ENCODE assay signal across 25 mouse cellular contexts in the genomic region with DNA sequence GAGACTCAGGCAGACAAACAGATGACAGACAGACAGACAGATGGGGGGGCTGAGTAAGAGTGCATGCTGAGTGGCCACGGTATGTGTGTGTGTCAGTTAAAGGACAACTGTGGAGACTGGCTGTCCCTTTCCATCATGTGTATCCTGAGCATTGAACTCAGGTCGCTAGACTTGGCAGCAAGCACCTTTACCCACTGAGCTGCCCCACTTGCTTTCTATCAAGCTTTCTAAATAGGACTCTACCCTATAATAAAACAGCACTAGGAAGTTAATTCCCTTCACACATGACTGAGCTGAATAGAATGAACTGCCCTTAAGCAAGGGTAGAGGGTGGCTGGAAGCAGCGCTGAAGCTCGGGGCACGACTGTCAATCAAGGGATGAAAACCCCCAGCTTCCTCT. TPM values are rescaled to one million over a fixed set of nuclear protein-coding genes. Genes with fewer than 3 reads are reported as not detected.
A peak's percentile ranks its signal among the peaks of the same experiment; 100 is the strongest.
DNase-seq lines count a peak whose midpoint lies in the region; ATAC-seq and TF ChIP-seq lines count a peak whose summit lies in the region.
"Had no signal": no experiment of that assay in that cellular context is flagged by ENCODE, and none has a peak within 500 bp of the region (broad histone marks: within the 10 kb centered on the region; RNA-seq: fewer than 3 reads in every experiment).

No protein-coding gene starts in this region.

- no peaks in the 10 kb centered on the region for H3K27me3 ChIP-seq in heart, embryonic 10.5 days (ENCODE audit: insufficient read depth, poor library complexity, severe bottlenecking)
- no peaks in the 10 kb centered on the region for H3K27me3 ChIP-seq in liver, adult 2 months (ENCODE audit: control insufficient read depth, insufficient read depth, low read length)
- H3K27me3 ChIP-seq in liver, embryonic 11.5 days (replicated peaks; ENCODE audit: control insufficient read depth, insufficient read depth, low read length), result no peaks in the 10 kb centered on the region
- H3K27me3 ChIP-seq in liver, postnatal 0 days (ENCODE audit: insufficient read depth, low read length), result no peaks in the 10 kb centered on the region
- H3K27me3 ChIP-seq: Patski had no signal

- no peaks in the 10 kb centered on the region for H3K4me1 ChIP-seq in heart, embryonic 10.5 days
- H3K4me1 ChIP-seq in liver, adult 2 months (ENCODE audit: control insufficient read depth, insufficient read depth, low read length), result peaks cover 11% of the 10 kb centered on the region
- H3K4me1 ChIP-seq in liver, embryonic 11.5 days (replicated peaks; ENCODE audit: control insufficient read depth, insufficient read depth, low read length), result no peaks in the 10 kb centered on the region
- peaks cover 2% of the 10 kb centered on the region for H3K4me1 ChIP-seq in liver, postnatal 0 days (ENCODE audit: insufficient read depth)

- TF ChIP-seq POLR2A in liver, adult 2 months (IDR thresholded peaks at IDR 0.05; ENCODE audit: extremely low read depth, insufficient read depth, low read length), result no peak

- H3K9me3 ChIP-seq in heart, embryonic 10.5 days, result no peaks in the 10 kb centered on the region
- H3K9me3 ChIP-seq in liver, embryonic 11.5 days (ENCODE audit: control insufficient read depth, low read length), result no peaks in the 10 kb centered on the region
- no peaks in the 10 kb centered on the region for H3K9me3 ChIP-seq in liver, postnatal 0 days (ENCODE audit: low read length)
- H3K9me3 ChIP-seq: G1E had no signal

- peak; percentile 7; the same call in 1 of the 2 replicates for TF ChIP-seq EP300 in liver, postnatal 0 days (IDR thresholded peaks at IDR 0.05; ENCODE audit: low read depth)

- H3K36me3 ChIP-seq in heart, embryonic 10.5 days, result no peaks in the 10 kb centered on the region
- H3K36me3 ChIP-seq in liver, adult 2 months (ENCODE audit: control insufficient read depth, insufficient read depth, low read length), result peaks cover 55% of the 10 kb centered on the region
- H3K36me3 ChIP-seq in liver, embryonic 11.5 days (ENCODE audit: control insufficient read depth, insufficient read depth, low read length), result no peaks in the 10 kb centered on the region
- H3K36me3 ChIP-seq in liver, postnatal 0 days (replicated peaks; ENCODE audit: insufficient read depth, low read length), result peaks cover 5% of the 10 kb centered on the region; the same call in 1 of the 2 replicates
- H3K36me3 ChIP-seq: G1E had no signal

- TF ChIP-seq CTCF in liver, adult 2 months (IDR thresholded peaks at IDR 0.05; ENCODE audit: low read depth, low read length), result no peak
- TF ChIP-seq CTCF in liver, postnatal 0 days (IDR thresholded peaks at IDR 0.05; ENCODE audit: low read depth), result no peak

- no peak overlapping the region for H3K27ac ChIP-seq in heart, embryonic 10.5 days
- peak overlapping the region; percentile 91 for H3K27ac ChIP-seq in liver, adult 2 months (replicated peaks; ENCODE audit: insufficient read depth, low read depth, low read length)
- H3K27ac ChIP-seq in liver, embryonic 11.5 days (ENCODE audit: low read depth, low read length), result no peak overlapping the region
- H3K27ac ChIP-seq in liver, postnatal 0 days (ENCODE audit: low read depth), result peak overlapping the region; percentile 77

- 76% methylated on average over 5 of the region's 5 CpGs for WGBS in heart, embryonic 10.5 days
- WGBS in liver, adult 2 months, result 18% methylated on average over 5 of the region's 5 CpGs
- WGBS in liver, embryonic 11.5 days, result 74% methylated on average over 5 of the region's 5 CpGs
- WGBS in liver, postnatal 0 days (ENCODE audit: insufficient replicate concordance), result 68% methylated on average over 5 of the region's 5 CpGs

- H3K79me2 ChIP-seq in liver, adult 2 months (ENCODE audit: control insufficient read depth, insufficient read depth, low read length), result 0 out of 2 replicates have a peak, but pooled peaks cover 3% of the 10 kb centered on the region

- no peak overlapping the region for H3K4me3 ChIP-seq in heart, embryonic 10.5 days
- peak overlapping the region; percentile 58 for H3K4me3 ChIP-seq in liver, adult 2 months (ENCODE audit: insufficient read depth, low read depth, low read length)
- no peak overlapping the region for H3K4me3 ChIP-seq in liver, embryonic 11.5 days (ENCODE audit: low read depth, low read length)
- H3K4me3 ChIP-seq in liver, postnatal 0 days (ENCODE audit: low read depth, low read length), result peak overlapping the region; percentile 36

- DNase-seq in heart, adult 11 months, result peak; percentile 52
- no peak for DNase-seq in heart, embryonic 10.5 days (ENCODE audit: low spot score)
- peak; percentile 50 for DNase-seq in liver, adult 2 months (ENCODE audit: extremely low read depth, low read depth, low spot score)
- DNase-seq in liver, embryonic 11.5 days (ENCODE audit: low spot score), result no peak
- no peak for DNase-seq in liver, postnatal 0 days
- DNase-seq in liver, result no peak
- DNase-seq: adrenal gland, adult 2 months; adrenal gland, adult 8-10 months; adrenal gland, postnatal 10 days; adrenal gland, postnatal 14 days; adrenal gland, postnatal 25 days; adrenal gland, postnatal 36 days; B cell, adult 2 months; cerebellum, adult 11 months; cerebellum, adult 11-12 months; cerebellum, adult 18-20 months had no signal

- peak overlapping the region; percentile 95 for H3K9ac ChIP-seq in liver, adult 2 months (ENCODE audit: low read depth, low read length)
- no peak overlapping the region for H3K9ac ChIP-seq in liver, embryonic 11.5 days (ENCODE audit: low read depth, low read length)
- peak overlapping the region; percentile 44; the same call in 1 of the 2 replicates for H3K9ac ChIP-seq in liver, postnatal 0 days (replicated peaks)

- no peak overlapping the region for H3K4me2 ChIP-seq in liver, embryonic 11.5 days
- peak overlapping the region; percentile 34 for H3K4me2 ChIP-seq in liver, postnatal 0 days (ENCODE audit: low read depth, low read length)

- ATAC-seq in liver, embryonic 11.5 days (replicated peaks; ENCODE audit: low FRiP score), result no peak
- ATAC-seq in liver, postnatal 0 days, result no peak
- ATAC-seq: activated CD4-positive, CD25-positive, alpha-beta regulatory T cell, adult 4 months; CD4-positive, CD25-positive, alpha-beta regulatory T cell, adult 4 months; Patski had no signal

RNA-seq across cellular contexts. Expression of gene Tat, which starts 1.9 kb away (rescaled TPM):
- not detected in 2 replicates for polyA plus RNA-seq in heart, embryonic 10.5 days (2016; fragmentation: Nextera tagmentation; extraction: Ambion mirVana)
- 815 and 1,088 TPM in 2 replicates for total RNA-seq in liver, adult 2 months (2014; rRNA removed)
- 868 and 1,411 TPM in 2 replicates for polyA plus RNA-seq in liver, adult 2 months (2012; rRNA removed)
- 0.22 TPM in 1 of 2 replicates, not detected in the other for polyA plus RNA-seq in liver, embryonic 11.5 days (2014; fragmentation: Nextera tagmentation; extraction: Ambion mirVana)
- 64.5 and 108 TPM in 2 replicates for polyA plus RNA-seq in liver, postnatal 0 days (2015; fragmentation: Nextera tagmentation; extraction: Ambion mirVana)
- total RNA-seq: adrenal gland, postnatal 25 days; CH12.LX; ES-E14; MEL had no signal
- polyA plus RNA-seq: activated CD4-positive, CD25-positive, alpha-beta regulatory T cell, adult 4 months; C2C12; CD4-positive, CD25-positive, alpha-beta regulatory T cell, adult 4 months; G1E had no signal

RNA-seq across cellular contexts. Expression of gene Marveld3, which starts 30.2 kb away (rescaled TPM):
- 0.10 and 0.68 TPM in 2 replicates for polyA plus RNA-seq in heart, embryonic 10.5 days (2016; fragmentation: Nextera tagmentation; extraction: Ambion mirVana)
- 0.37 and 0.81 TPM in 2 replicates for total RNA-seq in liver, adult 2 months (2014; rRNA removed)
- polyA plus RNA-seq in liver, adult 2 months (2012; rRNA removed), result 0.23 and 0.70 TPM in 2 replicates
- 0.15 and 0.17 TPM in 2 replicates for polyA plus RNA-seq in liver, embryonic 11.5 days (2014; fragmentation: Nextera tagmentation; extraction: Ambion mirVana)
- polyA plus RNA-seq in liver, postnatal 0 days (2015; fragmentation: Nextera tagmentation; extraction: Ambion mirVana), result 0.58 and 0.69 TPM in 2 replicates
- total RNA-seq: adrenal gland, postnatal 25 days; CH12.LX; MEL had no signal
- polyA plus RNA-seq: activated CD4-positive, CD25-positive, alpha-beta regulatory T cell, adult 4 months; adrenal gland, adult 2 months; C2C12; CD4-positive, CD25-positive, alpha-beta regulatory T cell, adult 4 months; G1E had no signal

RNA-seq across cellular contexts. Expression of gene Chst4, which starts 47.4 kb away (rescaled TPM):
- 0.15 TPM in 1 of 2 replicates, not detected in the other for polyA plus RNA-seq in heart, embryonic 10.5 days (2016; fragmentation: Nextera tagmentation; extraction: Ambion mirVana)
- 0.18 and 0.20 TPM in 2 replicates for total RNA-seq in liver, adult 2 months (2014; rRNA removed)
- polyA plus RNA-seq in liver, adult 2 months (2012; rRNA removed), result 0.22 and 0.39 TPM in 2 replicates
- polyA plus RNA-seq in liver, embryonic 11.5 days (2014; fragmentation: Nextera tagmentation; extraction: Ambion mirVana), result not detected in 2 replicates
- polyA plus RNA-seq in liver, postnatal 0 days (2015; fragmentation: Nextera tagmentation; extraction: Ambion mirVana), result 0.13 and 0.31 TPM in 2 replicates
- total RNA-seq: CH12.LX, G1E, MEL had no signal
- polyA plus RNA-seq: activated CD4-positive, CD25-positive, alpha-beta regulatory T cell, adult 4 months; brain, embryonic 14.5 days; C2C12; CD4-positive, CD25-positive, alpha-beta regulatory T cell, adult 4 months; G1E; Patski had no signal

Comparison
In these comparisons a context has a peak if more than half of its experiments do, and no peak if none do; other contexts are left out.
1. DNase-seq: peak in heart, adult 11 months (single experiment) and liver, adult 2 months (single experiment); none in heart, embryonic 10.5 days (single experiment), liver, embryonic 11.5 days (single experiment), liver, postnatal 0 days (single experiment) and liver (single experiment).
2. H3K27ac ChIP-seq: peak in liver, adult 2 months (single experiment) and liver, postnatal 0 days (single experiment); none in heart, embryonic 10.5 days (single experiment) and liver, embryonic 11.5 days (single experiment).
3. H3K4me3 ChIP-seq: peak in liver, adult 2 months (single experiment) and liver, postnatal 0 days (single experiment); none in heart, embryonic 10.5 days (single experiment) and liver, embryonic 11.5 days (single experiment).
4. RNA of gene Tat, which starts 1.9 kb away (polyA plus RNA-seq): 868 to 1,411 TPM in liver, adult 2 months and 64.5 to 108 TPM in liver, postnatal 0 days; 0.22 TPM in liver, embryonic 11.5 days and not detected in heart, embryonic 10.5 days; every median in the first group is over 10 times any median in the second.